Mouse (Mus musculus) 3134 (cell line): ENCODE data around the gene Dbndd1.
"Not testable (repeated sequence)": the region's sequence is repeated elsewhere in the genome, so short reads cannot be mapped to it uniquely, and the experiment has no call there.

Experiments
- DNase-seq: peaks from one replicate; pipeline ENCODE4 v3.0.0-alpha.2; 2011; ENCODE audit warnings: low spot score; ENCODE audit not compliant: insufficient read length; ENCODE audit errors: extremely low read depth

The Dbndd1 gene

DNA sequence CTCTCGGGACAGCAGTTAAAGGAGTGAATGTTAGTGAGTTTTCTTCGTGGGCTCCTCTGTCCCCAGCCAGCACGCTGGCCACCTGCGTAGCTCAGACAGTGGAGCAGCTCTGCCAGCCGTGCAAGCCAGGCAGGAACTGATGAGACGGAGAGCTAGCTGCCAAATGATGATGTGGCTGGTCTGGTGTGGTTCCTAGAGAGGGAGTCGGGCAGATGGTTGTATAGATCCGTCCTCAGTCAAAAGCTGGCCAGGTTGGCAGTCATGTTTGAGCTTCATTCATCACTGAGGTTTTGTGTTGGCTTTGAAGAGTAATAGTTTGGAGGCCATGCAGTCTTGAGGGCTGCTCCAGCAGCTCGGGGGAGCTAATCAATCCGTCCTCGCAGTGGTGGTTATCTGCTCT is 16.3 kb downstream of the Dbndd1 start:
- DNase-seq: no peak

- DNase-seq: no peak
Measured at GRCm38 (mm10) chr8:123497699-123498098, 17.6 kb downstream of the Dbndd1 start.

DNA sequence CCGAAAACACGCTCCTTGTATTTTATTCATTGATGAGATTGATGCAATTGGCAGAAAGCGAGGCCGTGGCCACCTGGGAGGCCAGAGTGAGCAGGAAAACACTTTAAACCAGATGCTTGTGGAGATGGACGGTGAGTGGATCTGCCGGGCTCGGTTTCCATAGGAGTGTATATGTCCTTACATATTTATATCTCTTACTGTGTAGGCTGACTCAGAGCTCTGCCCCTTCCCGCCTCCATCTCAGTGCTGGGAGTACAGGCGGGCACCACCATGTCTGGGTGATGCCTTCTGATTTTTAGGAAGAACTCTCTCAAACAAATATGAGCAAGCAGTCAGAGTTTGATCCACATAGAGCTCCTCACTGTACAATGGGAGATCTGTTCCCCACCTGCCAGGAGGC is 22.4 kb downstream of the Dbndd1 start:
- DNase-seq: no peak

DNA sequence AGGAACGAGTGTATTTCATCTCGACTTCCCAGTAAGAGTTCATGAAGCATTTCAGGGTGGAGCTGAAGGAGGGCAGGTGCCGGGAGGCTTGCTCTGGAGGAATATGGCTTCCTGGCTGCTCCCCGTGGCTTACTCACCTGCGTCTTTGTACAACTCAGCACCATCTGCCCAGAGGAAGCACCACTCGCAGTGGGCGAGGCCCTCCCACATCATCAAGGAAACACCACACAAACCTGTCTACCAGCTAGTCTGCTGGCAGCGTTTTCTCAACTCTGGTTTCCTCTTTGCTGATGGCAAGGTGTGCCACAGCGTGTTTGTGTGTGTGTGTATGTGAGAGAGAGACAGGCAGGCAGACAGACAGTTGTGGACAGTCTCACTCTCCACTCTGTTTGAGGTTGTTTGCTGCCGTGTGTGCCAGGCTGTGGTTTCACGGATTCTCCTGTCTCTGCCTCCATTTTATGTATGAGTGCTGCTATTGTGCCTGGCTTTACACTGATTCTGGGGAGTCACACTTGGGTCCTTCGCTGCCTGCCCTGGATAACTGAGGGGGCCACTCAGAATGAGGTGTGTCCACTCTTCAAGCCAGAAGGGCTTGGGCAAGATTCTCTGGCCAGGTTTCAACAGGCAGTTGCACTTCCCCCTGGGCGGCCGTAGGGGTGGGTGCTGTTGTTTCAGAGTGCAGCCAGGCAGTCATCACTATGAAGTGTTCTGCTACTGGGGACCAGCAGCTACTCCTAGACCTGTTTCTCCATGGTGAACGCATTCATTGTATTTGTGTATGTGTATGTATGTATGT is 23.8 kb downstream of the Dbndd1 start:
- no peak for DNase-seq

- DNase-seq: no peak
Measured at GRCm38 (mm10) chr8:123482627-123483026, 32.6 kb downstream of the Dbndd1 start.

DNA sequence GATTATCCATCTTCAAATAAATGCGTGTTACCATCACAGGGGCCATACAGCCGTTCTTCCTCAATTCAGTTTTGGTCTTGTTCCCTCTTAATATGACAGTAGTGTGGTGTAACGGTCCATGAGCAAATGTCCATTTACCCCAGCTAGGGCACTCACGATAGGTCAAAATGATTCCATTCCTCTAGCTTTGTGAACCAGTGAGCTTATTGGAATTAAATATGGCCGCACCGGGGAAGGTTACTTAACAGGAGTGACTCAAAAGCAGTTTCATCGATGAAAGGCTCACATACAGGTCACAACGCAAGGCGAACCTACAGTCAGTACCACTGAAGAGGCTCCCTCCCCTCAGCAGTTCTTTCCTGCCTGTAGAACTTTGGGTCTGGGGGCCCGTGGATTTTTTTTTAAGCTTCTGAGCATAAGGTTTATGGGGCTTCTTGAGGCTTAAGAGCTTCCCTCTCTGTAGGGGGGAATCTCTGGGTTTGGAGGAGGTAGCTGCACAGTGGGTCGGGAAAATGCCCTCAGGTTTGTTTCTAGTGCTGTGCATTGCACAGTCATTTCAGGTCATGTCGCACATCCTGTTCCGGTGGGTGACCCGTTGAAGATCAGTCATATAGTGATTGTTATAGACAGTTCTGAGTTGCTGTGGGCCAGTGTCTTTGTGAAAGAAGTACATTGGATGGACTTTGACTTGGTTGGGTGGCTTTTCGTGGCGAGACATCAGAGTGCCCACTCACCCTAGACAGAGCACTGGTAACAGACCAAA is 36.6 kb downstream of the Dbndd1 start:
- DNase-seq: no peak

GRCm38 (mm10) chr8:123477737-123478258 is 37.5 kb downstream of the Dbndd1 start, which contains the start of gene Afg3l1:
TSS of gene Afg3l1 (plus strand) at chr8:123477903.
- peak; percentile 91 for DNase-seq

GRCm38 (mm10) chr8:123476911-123477736 is 38.1 kb downstream of the Dbndd1 start:
- DNase-seq: peak; percentile 45

- not testable (repeated sequence) for DNase-seq
Measured at GRCm38 (mm10) chr8:123474549-123474948, 40.7 kb downstream of the Dbndd1 start.

GRCm38 (mm10) chr8:123472991-123473390 is 42.3 kb downstream of the Dbndd1 start:
- not testable (repeated sequence) for DNase-seq

- no peak for DNase-seq
Measured at GRCm38 (mm10) chr8:123467476-123467875, 47.8 kb downstream of the Dbndd1 start.

DNA sequence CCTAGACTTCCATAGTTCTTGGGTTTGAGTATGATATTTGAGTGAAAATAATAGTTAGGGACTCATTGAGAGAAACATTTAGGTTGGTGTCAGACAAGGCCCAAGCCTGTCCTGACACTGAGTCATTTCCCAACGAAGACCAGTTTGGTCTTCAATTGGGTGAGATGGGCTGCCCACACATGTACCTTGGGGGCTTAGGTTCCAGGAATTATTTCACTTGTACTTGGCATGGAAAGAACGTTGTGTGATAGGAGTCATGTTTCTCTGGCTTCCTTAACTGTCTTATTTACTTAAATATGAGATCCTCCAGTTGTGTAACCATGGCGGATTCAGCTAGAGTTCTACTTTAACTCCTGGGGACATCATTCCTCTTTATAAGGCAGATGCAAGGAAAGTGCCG is 51.6 kb downstream of the Dbndd1 start:
- no peak for DNase-seq
